Comparison of ENCODE assay signal across 35 mouse cellular contexts in the genomic region with DNA sequence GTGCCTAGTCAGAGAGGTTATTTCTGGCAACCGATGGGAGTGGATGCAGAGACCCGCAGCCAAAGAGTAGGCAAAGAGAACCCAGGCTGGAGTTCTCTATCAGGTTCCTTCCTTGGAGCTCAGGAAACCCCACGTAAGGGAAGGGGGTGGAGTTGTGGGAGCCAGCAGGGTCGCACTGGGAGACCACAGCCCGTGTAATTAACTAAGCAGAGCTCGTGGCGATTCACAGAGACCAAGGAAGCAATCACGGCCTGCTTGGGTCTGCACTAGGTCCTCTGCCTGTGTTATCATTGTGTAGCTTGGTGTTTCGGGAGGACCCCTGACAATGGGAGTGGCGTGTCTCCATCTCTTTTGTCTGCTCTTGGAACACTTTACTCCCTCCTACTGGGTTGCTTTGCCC. TPM values are rescaled to one million over a fixed set of nuclear protein-coding genes. Genes with fewer than 3 reads are reported as not detected.
"Had no signal": no experiment of that assay in that cellular context is flagged by ENCODE, and none has a peak within 500 bp of the region (broad histone marks: within the 10 kb centered on the region; RNA-seq: fewer than 3 reads in every experiment).

No protein-coding gene starts in this region.

- H3K9ac ChIP-seq: heart, embryonic 13.5 days; heart, embryonic 15.5 days; hindbrain, embryonic 13.5 days; hindbrain, embryonic 15.5 days; intestine, embryonic 15.5 days; limb, embryonic 12.5 days; liver, embryonic 13.5 days; liver, embryonic 15.5 days had no signal

- DNase-seq: gastrocnemius, adult 2 months; gastrocnemius, postnatal 10 days; gastrocnemius, postnatal 25 days; heart, adult 2 months; heart, postnatal 14 days; heart, postnatal 4 days; kidney, adult 18-20 months; kidney, adult 8-10 months; kidney, postnatal 14 days; kidney, postnatal 36 days; layer of hippocampus, adult 9-11 months; layer of hippocampus, postnatal 36 days; liver; liver, embryonic 13.5 days had no signal

- H3K36me3 ChIP-seq: heart, embryonic 13.5 days; heart, embryonic 15.5 days; hindbrain, embryonic 13.5 days; hindbrain, embryonic 15.5 days; intestine, embryonic 15.5 days; limb, embryonic 10.5 days; limb, embryonic 12.5 days; liver, embryonic 13.5 days; liver, embryonic 15.5 days had no signal

- H3K27ac ChIP-seq: gastrocnemius, adult 2 months; heart, adult 2 months; heart, embryonic 13.5 days; heart, embryonic 15.5 days; hindbrain, embryonic 13.5 days; hindbrain, embryonic 15.5 days; intestine, embryonic 15.5 days; kidney, postnatal 0 days; left cerebral cortex, adult 2 months; limb, embryonic 10.5 days; limb, embryonic 12.5 days; liver, embryonic 13.5 days; liver, embryonic 15.5 days had no signal

- ATAC-seq: inflammation-experienced regulatory T-cells, adult 6 months; intestine, embryonic 15.5 days; intestine, postnatal 0 days had no signal

- H3K4me2 ChIP-seq: heart, embryonic 11.5 days; heart, embryonic 13.5 days; heart, embryonic 15.5 days; hindbrain, embryonic 13.5 days; hindbrain, embryonic 15.5 days; intestine, embryonic 15.5 days; limb, embryonic 12.5 days; liver, embryonic 11.5 days; liver, embryonic 13.5 days; liver, embryonic 15.5 days had no signal

- H3K9me3 ChIP-seq: heart, embryonic 13.5 days; heart, embryonic 15.5 days; hindbrain, embryonic 13.5 days; hindbrain, embryonic 15.5 days; intestine, embryonic 15.5 days; limb, embryonic 10.5 days; limb, embryonic 12.5 days; liver, embryonic 13.5 days; liver, embryonic 15.5 days had no signal

- H3K4me1 ChIP-seq: heart, embryonic 13.5 days; heart, embryonic 15.5 days; hindbrain, embryonic 13.5 days; hindbrain, embryonic 15.5 days; limb, embryonic 10.5 days; limb, embryonic 12.5 days; liver, embryonic 13.5 days; liver, embryonic 15.5 days had no signal

- H3K27me3 ChIP-seq: heart, embryonic 13.5 days; heart, embryonic 15.5 days; hindbrain, embryonic 13.5 days; hindbrain, embryonic 15.5 days; intestine, embryonic 15.5 days; limb, embryonic 12.5 days; liver, embryonic 13.5 days; liver, embryonic 15.5 days had no signal

- H3K4me3 ChIP-seq: gastrocnemius, adult 2 months; heart, adult 2 months; heart, embryonic 13.5 days; heart, embryonic 15.5 days; hindbrain, embryonic 13.5 days; hindbrain, embryonic 15.5 days; intestine, embryonic 15.5 days; left cerebral cortex, adult 2 months; limb, embryonic 10.5 days; limb, embryonic 12.5 days; liver, embryonic 13.5 days; liver, embryonic 15.5 days had no signal

RNA-seq across cellular contexts. Expression of a gene that starts 48.5 kb away (rescaled TPM):
- total RNA-seq: gastrocnemius, adult 2 months; gastrocnemius, postnatal 25 days; heart, adult 2 months; heart, postnatal 14 days; heart, postnatal 4 days; layer of hippocampus, adult 18-20 months; layer of hippocampus, adult 8-10 months; layer of hippocampus, postnatal 14 days; layer of hippocampus, postnatal 36 days; left cerebral cortex, adult 2 months; left cerebral cortex, postnatal 14 days; left cerebral cortex, postnatal 36 days had no signal
- polyA plus RNA-seq: frontal cortex, adult 2 months; heart, adult 2 months; hindbrain, embryonic 11.5 days; hindbrain, embryonic 13.5 days; inflammation-experienced regulatory T-cells, adult 6 months; limb, embryonic 10.5 days; limb, embryonic 12.5 days had no signal
